Mouse (Mus musculus): ENCODE data around the gene Vps37c. TPM values are rescaled to one million over a fixed set of nuclear protein-coding genes. Genes with fewer than 3 reads are reported as not detected.

Gene Vps37c
- polyA plus RNA-seq, 1 experiment from 2014 or later = 39.2 TPM

- 90% methylated on average over 7 of the region's 7 CpGs for WGBS
- H3K9ac ChIP-seq = no peak overlapping the region
- H3K4me3 ChIP-seq = no peak overlapping the region
- ATAC-seq (ENCODE audit: low FRiP score, low read depth) = no peak
- no peaks in the 10 kb centered on the region for H3K9me3 ChIP-seq
- H3K27me3 ChIP-seq (replicated peaks) = no peaks in the 10 kb centered on the region
- H3K36me3 ChIP-seq = no peaks in the 10 kb centered on the region
- H3K4me1 ChIP-seq = no peaks in the 10 kb centered on the region
- no peak overlapping the region for H3K27ac ChIP-seq
- H3K4me2 ChIP-seq (replicated peaks) = no peak overlapping the region
Measured at GRCm38 (mm10) chr19:10735861-10736260, 47.3 kb downstream of the Vps37c start.

DNA sequence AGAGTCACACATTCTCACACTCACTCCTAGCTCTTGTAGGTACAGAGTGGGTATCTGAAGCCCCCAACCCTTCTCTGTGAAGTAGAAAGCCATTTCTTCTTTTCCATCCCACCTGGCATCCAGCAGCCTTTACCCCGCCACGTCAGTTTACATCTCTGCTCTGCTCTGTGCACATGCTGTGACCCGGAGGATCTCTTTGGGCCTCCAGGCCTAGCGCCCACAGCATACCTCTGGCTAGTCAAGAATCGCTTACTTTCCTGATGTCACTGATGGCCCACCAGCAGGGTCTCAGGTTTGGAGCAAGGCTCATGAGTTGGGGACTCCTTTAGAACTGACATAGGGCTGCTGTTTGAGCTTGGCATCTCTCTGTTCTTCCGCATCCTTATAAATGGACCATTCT, 49.5 kb downstream of the Vps37c start:
- no peaks in the 10 kb centered on the region for H3K36me3 ChIP-seq
- no peak overlapping the region for H3K4me2 ChIP-seq (replicated peaks)
- no peaks in the 10 kb centered on the region for H3K4me1 ChIP-seq
- WGBS = 90% methylated on average over 6 of the region's 6 CpGs
- no peak overlapping the region for H3K27ac ChIP-seq
- H3K4me3 ChIP-seq = no peak overlapping the region
- no peaks in the 10 kb centered on the region for H3K27me3 ChIP-seq (replicated peaks)
- no peak overlapping the region for H3K9ac ChIP-seq
- no peaks in the 10 kb centered on the region for H3K9me3 ChIP-seq
- no peak for ATAC-seq (ENCODE audit: low FRiP score, low read depth)

GRCm38 (mm10) chr19:10738811-10739210, 50.3 kb downstream of the Vps37c start, which contains the start of gene Cd5:
TSS of gene Cd5 (minus strand) at chr19:10739002.
- Histone ChIP-seq H3K4me1 (no peaks in the 10 kb centered on the region), H3K9ac (no peak within 1 kb of the TSS), H3K9me3 (no peaks in the 10 kb centered on the region), H3K36me3 (no peaks in the 10 kb centered on the region), H3K27me3 (replicated peaks) (no peaks in the 10 kb centered on the region), H3K4me2 (replicated peaks) (no peak within 1 kb of the TSS), H3K4me3 (no peak within 1 kb of the TSS), H3K27ac (no peak within 1 kb of the TSS)
- ATAC-seq (ENCODE audit: low FRiP score, low read depth) = no peak
- WGBS = 74% methylated on average over 4 of the region's 4 CpGs

GRCm38 (mm10) chr19:10739916-10740315, 51.4 kb downstream of the Vps37c start:
- H3K36me3 ChIP-seq = no peaks in the 10 kb centered on the region
- no peak overlapping the region for H3K4me3 ChIP-seq
- no peak overlapping the region for H3K4me2 ChIP-seq (replicated peaks)
- no peaks in the 10 kb centered on the region for H3K9me3 ChIP-seq
- no peaks in the 10 kb centered on the region for H3K4me1 ChIP-seq
- no peak for ATAC-seq (ENCODE audit: low FRiP score, low read depth)
- no peak overlapping the region for H3K27ac ChIP-seq
- no peak overlapping the region for H3K9ac ChIP-seq
- H3K27me3 ChIP-seq (replicated peaks) = no peaks in the 10 kb centered on the region
- 90% methylated on average over 4 of the region's 4 CpGs for WGBS

DNA sequence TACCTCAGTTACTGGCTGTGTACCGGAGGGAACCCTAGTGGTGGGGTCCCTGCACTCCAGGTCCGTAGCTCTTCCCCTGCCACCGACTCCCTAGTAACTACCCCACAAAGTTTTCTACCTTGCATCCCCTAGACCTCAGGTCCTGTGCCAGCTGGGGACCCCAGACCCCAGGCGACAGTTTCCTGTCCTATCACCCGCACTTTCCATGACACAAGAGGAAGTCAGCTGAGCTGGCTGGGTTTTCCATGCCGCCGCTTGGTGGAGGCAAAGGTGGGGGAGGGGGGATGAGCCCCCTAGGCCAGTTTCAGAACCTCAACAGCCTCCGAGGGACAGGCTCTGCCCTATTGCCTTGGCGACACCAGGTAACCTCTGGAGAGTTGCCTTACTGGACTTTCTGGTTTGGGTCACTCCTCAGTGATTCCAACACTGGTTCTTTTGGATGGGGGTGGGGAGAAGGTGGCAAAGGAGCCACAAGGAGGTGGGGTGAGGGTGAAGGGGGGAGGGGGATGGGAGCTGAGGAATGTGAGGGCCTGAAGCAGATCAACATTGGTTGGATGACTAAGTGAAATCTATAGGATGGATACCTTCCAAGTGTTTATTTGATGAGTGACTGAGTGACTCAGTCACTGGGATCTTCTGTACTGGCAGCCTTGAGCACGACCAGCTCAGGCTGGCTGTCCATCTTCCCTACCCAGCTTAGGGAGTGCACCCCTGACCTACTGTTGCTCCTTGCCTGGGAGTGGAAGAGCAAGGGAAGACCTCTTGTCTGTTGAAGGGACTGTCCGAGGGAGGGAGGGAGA, 52.3 kb downstream of the Vps37c start:
- H3K27me3 ChIP-seq (replicated peaks) = no peaks in the 10 kb centered on the region
- no peak overlapping the region for H3K4me2 ChIP-seq (replicated peaks)
- no peak overlapping the region for H3K4me3 ChIP-seq
- no peak for ATAC-seq (ENCODE audit: low FRiP score, low read depth)
- H3K9me3 ChIP-seq = no peaks in the 10 kb centered on the region
- H3K9ac ChIP-seq = no peak overlapping the region
- H3K4me1 ChIP-seq = no peaks in the 10 kb centered on the region
- 53% methylated on average over 11 of the region's 11 CpGs for WGBS
- H3K36me3 ChIP-seq = no peaks in the 10 kb centered on the region
- H3K27ac ChIP-seq = no peak overlapping the region

DNA sequence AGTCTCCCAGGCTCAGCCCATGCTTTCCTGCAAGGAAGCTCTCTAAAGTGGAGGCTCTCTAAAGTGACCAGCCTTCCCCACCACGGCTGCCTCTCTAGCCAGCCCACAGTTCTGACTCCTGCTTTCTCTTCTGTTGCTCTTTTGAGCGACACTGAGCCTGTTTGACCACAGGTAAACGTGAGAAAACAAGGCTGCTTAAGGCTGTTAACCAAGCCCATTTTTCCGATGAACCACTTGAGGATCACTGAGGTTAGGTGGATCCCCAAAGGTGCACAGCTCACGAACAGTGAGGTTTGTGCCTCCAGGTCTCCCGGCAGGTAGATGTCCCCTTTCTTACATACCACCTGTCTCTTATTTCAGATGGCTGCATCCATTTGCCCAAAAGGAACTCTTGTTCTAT, 53.6 kb downstream of the Vps37c start:
- Histone ChIP-seq H3K9me3 (no peaks in the 10 kb centered on the region), H3K4me3 (no peak overlapping the region), H3K27ac (no peak overlapping the region), H3K27me3 (replicated peaks) (no peaks in the 10 kb centered on the region), H3K36me3 (no peaks in the 10 kb centered on the region), H3K4me2 (replicated peaks) (no peak overlapping the region), H3K4me1 (no peaks in the 10 kb centered on the region), H3K9ac (no peak overlapping the region)
- ATAC-seq (ENCODE audit: low FRiP score, low read depth) = no peak
- WGBS = 82% methylated on average over 6 of the region's 6 CpGs

DNA sequence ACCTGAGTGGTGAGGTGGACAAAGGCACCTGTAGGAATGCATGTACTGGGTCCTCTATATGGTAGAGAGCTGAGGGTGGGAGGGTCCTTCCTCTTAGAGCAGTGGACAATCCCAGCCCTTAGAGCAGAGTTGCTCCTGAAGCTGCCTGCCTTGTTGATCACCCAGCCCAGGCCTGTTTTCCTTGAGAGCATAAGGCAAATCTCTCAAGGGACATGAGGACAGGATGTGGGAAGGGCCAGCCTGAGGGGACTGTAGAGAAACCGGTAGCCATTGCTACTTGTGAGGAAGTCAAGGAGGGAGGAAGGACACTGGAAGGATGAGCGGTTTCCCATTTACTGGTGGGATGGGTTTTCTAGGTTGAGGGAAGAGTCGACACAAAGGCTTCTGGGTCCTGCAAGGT, 54.0 kb downstream of the Vps37c start:
- ATAC-seq (ENCODE audit: low FRiP score, low read depth) = no peak
- H3K4me2 ChIP-seq (replicated peaks) = no peak overlapping the region
- no peaks in the 10 kb centered on the region for H3K27me3 ChIP-seq (replicated peaks)
- no peaks in the 10 kb centered on the region for H3K36me3 ChIP-seq
- no peak overlapping the region for H3K27ac ChIP-seq
- H3K9me3 ChIP-seq = no peaks in the 10 kb centered on the region
- no peak overlapping the region for H3K4me3 ChIP-seq
- WGBS = 78% methylated on average over 3 of the region's 3 CpGs
- H3K9ac ChIP-seq = no peak overlapping the region
- H3K4me1 ChIP-seq = no peaks in the 10 kb centered on the region

DNA sequence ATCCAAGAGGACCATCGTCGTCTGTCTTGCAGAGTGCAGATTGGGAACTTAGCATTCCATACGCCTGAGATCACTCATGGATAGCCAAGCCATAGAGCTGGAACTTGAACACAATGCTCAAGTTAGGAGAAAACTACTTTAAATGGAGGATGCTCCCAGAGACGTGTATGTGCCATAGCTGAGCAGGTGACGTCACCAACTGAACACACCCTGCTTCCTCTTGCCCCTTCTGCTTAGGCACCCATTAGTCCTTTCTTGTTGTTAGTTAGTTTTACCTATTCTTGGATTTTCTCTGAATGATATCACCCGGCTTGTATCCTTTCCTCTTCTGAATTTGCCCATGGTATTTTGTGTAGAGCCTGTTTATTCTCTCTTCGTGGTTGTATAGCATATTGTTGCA, 58.6 kb downstream of the Vps37c start:
- Histone ChIP-seq H3K27ac (no peak overlapping the region), H3K9ac (no peak overlapping the region), H3K4me2 (replicated peaks) (no peak overlapping the region), H3K4me1 (no peaks in the 10 kb centered on the region), H3K9me3 (no peaks in the 10 kb centered on the region), H3K36me3 (no peaks in the 10 kb centered on the region), H3K4me3 (no peak overlapping the region), H3K27me3 (replicated peaks) (no peaks in the 10 kb centered on the region)
- 86% methylated on average over 7 of the region's 7 CpGs for WGBS
- ATAC-seq (ENCODE audit: low FRiP score, low read depth) = no peak

DNA sequence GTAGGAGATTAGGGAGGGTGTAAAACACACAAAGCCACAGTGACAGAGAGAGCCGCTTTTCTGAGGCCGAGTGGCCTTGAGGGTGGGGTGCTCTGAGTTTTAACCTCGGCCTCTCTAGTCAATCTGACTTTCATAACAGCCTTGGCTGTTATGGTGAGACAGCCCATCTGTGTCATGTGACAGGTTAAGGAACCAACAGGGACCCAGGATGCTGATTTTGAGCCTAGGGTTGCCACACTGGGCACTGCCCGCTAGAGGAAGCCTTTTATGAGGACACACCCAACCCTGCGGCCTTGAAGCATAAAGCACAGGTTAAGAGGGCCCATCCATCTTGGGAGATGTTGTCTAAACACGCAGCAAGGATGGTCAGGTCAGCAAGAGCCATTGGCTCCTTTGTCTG, 59.2 kb downstream of the Vps37c start:
- no peak overlapping the region for H3K4me2 ChIP-seq (replicated peaks)
- no peak overlapping the region for H3K27ac ChIP-seq
- H3K9ac ChIP-seq = no peak overlapping the region
- no peaks in the 10 kb centered on the region for H3K9me3 ChIP-seq
- H3K4me1 ChIP-seq = no peaks in the 10 kb centered on the region
- no peak overlapping the region for H3K4me3 ChIP-seq
- ATAC-seq (ENCODE audit: low FRiP score, low read depth) = no peak
- H3K27me3 ChIP-seq (replicated peaks) = no peaks in the 10 kb centered on the region
- no peaks in the 10 kb centered on the region for H3K36me3 ChIP-seq
- whole genome bisulfite sequencing = 85% methylated on average over 6 of the region's 6 CpGs

DNA sequence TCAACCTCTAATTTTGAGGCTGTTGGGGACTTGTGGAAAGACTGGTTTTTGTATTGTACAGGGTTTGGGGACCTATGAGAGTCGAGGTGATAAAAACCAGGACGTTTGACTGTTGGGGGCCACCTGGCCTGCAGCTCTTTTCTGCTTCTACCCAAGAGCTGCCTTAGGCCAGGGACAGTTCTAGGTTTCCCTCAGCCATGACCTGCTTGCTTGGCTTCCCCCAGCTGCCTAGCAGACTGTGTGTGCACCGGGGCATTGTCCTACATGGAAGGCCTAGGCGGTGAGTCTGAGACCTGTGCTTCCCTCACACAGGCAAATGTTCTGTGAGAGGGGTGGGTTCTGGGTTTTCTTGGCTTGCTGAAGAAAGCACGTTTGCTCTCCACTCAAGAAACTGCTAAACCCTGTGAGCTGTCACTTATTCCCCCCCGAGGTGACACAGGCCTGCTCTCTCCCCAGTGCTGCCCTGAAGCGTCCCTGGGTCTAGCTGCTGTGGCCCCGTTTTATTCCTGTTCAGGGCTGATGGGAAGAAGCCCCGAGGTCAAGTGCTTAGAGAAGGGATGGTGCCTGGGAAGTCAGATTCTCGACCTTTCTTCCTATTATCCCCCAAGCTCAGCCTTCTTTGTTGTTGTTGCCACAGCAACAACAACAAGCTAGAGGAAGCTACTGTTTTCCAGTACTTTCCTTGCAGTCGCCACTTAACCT, 60.0 kb downstream of the Vps37c start:
- H3K36me3 ChIP-seq = no peaks in the 10 kb centered on the region
- H3K4me2 ChIP-seq (replicated peaks) = no peak overlapping the region
- H3K4me3 ChIP-seq = no peak overlapping the region
- no peaks in the 10 kb centered on the region for H3K27me3 ChIP-seq (replicated peaks)
- H3K9ac ChIP-seq = no peak overlapping the region
- 62% methylated on average over 11 of the region's 11 CpGs for WGBS
- no peak overlapping the region for H3K27ac ChIP-seq
- H3K9me3 ChIP-seq = no peaks in the 10 kb centered on the region
- ATAC-seq (ENCODE audit: low FRiP score, low read depth) = no peak
- H3K4me1 ChIP-seq = no peaks in the 10 kb centered on the region

DNA sequence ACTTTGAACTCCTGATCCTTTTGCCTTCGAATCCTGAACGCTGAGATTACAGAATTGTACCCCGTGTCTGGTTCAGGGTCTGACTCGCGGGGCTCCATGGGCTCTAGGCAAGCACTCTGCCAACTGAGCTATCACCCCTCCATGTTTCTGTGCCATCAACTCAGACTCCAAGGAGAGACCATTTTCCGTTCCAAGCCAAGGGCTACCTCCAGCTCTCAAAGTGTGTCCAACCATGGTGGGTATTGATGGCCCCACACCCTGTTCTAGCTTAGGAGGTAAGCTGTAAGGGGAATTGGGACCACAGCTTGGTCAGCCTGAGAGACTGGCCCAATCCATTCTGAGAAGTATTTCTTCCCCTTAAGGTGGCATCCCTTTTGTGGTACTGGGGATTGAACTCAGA, 60.8 kb downstream of the Vps37c start:
- ATAC-seq (ENCODE audit: low FRiP score, low read depth) = no peak
- WGBS = 95% methylated on average over 6 of the region's 6 CpGs
- Histone ChIP-seq H3K4me3 (no peak overlapping the region), H3K9me3 (no peaks in the 10 kb centered on the region), H3K36me3 (no peaks in the 10 kb centered on the region), H3K27ac (no peak overlapping the region), H3K4me2 (replicated peaks) (no peak overlapping the region), H3K4me1 (no peaks in the 10 kb centered on the region), H3K9ac (no peak overlapping the region), H3K27me3 (replicated peaks) (no peaks in the 10 kb centered on the region)

DNA sequence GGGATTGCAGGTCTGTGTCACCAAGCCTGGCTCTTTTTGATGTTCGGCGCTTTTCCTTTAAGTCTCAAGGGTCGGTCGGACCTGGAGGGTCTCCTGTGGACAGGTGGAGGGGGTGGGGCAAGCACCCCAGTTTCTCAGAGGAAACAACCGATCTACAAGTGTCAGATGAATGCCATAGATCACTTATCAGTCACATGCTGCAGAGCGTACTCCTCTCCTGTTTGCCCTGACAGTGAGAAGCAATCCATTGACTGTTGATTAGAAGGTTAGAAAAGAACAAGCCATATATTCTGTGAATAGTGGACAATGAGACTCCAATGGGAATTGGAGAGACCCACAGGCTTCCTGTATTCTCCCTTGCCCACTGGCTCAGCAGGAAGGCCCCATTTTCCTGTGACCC, 61.6 kb downstream of the Vps37c start:
- Histone ChIP-seq H3K9me3 (no peaks in the 10 kb centered on the region), H3K9ac (no peak overlapping the region), H3K27me3 (replicated peaks) (no peaks in the 10 kb centered on the region), H3K27ac (no peak overlapping the region), H3K36me3 (no peaks in the 10 kb centered on the region), H3K4me1 (no peaks in the 10 kb centered on the region), H3K4me2 (replicated peaks) (no peak overlapping the region), H3K4me3 (no peak overlapping the region)
- no peak for ATAC-seq (ENCODE audit: low FRiP score, low read depth)
- WGBS = 82% methylated on average over 6 of the region's 6 CpGs

DNA sequence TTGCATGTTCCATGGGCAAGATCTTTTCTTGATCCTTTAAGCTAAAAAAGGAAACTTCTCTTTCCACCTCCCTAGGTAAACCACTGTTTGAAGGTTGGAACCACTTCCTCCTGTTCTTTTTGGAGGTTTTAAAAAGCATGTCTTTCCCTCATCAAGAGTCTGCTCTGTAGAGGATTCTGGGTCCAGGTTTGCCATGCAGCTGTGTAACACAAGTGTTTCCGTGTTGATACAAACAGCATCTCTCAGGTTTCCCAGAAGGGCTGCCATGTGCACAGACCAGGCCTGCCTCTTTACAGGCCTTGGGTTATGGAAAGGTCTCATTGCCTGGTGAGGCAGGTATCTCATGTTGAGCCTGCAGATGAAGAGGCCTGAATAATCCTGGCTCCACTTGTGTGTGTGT, 63.1 kb downstream of the Vps37c start:
- H3K9me3 ChIP-seq = no peaks in the 10 kb centered on the region
- no peaks in the 10 kb centered on the region for H3K27me3 ChIP-seq (replicated peaks)
- H3K9ac ChIP-seq = no peak overlapping the region
- ATAC-seq (ENCODE audit: low FRiP score, low read depth) = no peak
- no peak overlapping the region for H3K4me2 ChIP-seq (replicated peaks)
- H3K27ac ChIP-seq = no peak overlapping the region
- 98% methylated on average over 1 of the region's 1 CpGs for WGBS
- H3K4me3 ChIP-seq = no peak overlapping the region
- no peaks in the 10 kb centered on the region for H3K36me3 ChIP-seq
- no peaks in the 10 kb centered on the region for H3K4me1 ChIP-seq

Measured in neural tube, embryonic 12.5 days (tissue).